In the genomic region with DNA sequence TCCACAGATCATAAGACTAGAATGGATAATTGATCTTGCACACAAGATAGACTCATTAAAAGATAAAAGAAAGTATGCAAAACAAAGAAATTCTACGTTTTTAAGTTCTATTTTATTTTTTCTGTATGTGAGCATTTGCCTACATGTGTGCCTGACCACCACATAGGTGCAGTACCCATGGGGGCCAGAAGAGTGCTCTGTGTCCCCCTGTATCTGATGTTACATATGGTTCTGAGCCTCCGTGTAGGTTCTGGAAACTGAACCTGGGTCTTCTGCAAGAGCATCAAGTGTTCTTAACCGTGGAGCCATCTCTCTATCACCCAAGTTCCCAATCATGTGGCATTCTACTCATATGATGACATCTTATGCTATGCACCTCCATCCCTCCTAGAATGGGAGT, we compare ENCODE assay signal across 24 mouse cellular contexts. TPM values are rescaled to one million over a fixed set of nuclear protein-coding genes. Genes with fewer than 3 reads are reported as not detected.
A peak's percentile ranks its signal among the peaks of the same experiment; 100 is the strongest.
DNase-seq lines count a peak whose midpoint lies in the region; ATAC-seq and TF ChIP-seq lines count a peak whose summit lies in the region.
"Had no signal": no experiment of that assay in that cellular context is flagged by ENCODE, and none has a peak within 500 bp of the region (broad histone marks: within the 10 kb centered on the region; RNA-seq: fewer than 3 reads in every experiment).

No protein-coding gene starts in this region.

- ATAC-seq in hindbrain, embryonic 12.5 days (ENCODE audit: low FRiP score), result no peak
- ATAC-seq: forebrain, embryonic 13.5 days; hindbrain, postnatal 0 days had no signal

- no peak overlapping the region for H3K4me3 ChIP-seq in thymus, adult 2 months (ENCODE audit: control insufficient read depth, insufficient read depth, low read length)
- H3K4me3 ChIP-seq in ES-E14 (ENCODE audit: insufficient read depth in 1 of 2, low read depth in 1 of 2, low read length in 2 of 2, poor library complexity in 1 of 2, severe bottlenecking in 1 of 2), result no peak overlapping the region
- no peak overlapping the region for H3K4me3 ChIP-seq in small intestine, adult 2 months (ENCODE audit: low read depth, low read length)
- H3K4me3 ChIP-seq in hindbrain, embryonic 12.5 days, result no peak overlapping the region
- H3K4me3 ChIP-seq: forebrain, embryonic 13.5 days; kidney, embryonic 15.5 days; neural tube, embryonic 12.5 days had no signal

- H3K9ac ChIP-seq in ES-E14 (ENCODE audit: insufficient read depth, low read depth, low read length, poor library complexity, severe bottlenecking), result no peak overlapping the region
- no peak overlapping the region for H3K9ac ChIP-seq in hindbrain, embryonic 12.5 days
- H3K9ac ChIP-seq: forebrain, embryonic 13.5 days; kidney, embryonic 15.5 days; lung, embryonic 14.5 days; neural tube, embryonic 12.5 days had no signal

- TF ChIP-seq CTCF in thymus, adult 2 months (IDR thresholded peaks at IDR 0.05; ENCODE audit: borderline replicate concordance, control insufficient read depth, extremely low read depth, insufficient read depth, low read length, poor library complexity), result no peak
- peak; percentile 8; the same call in 1 of the 2 replicates for TF ChIP-seq CTCF in small intestine, adult 2 months (IDR thresholded peaks at IDR 0.05; ENCODE audit: extremely low read depth, insufficient read length, insufficient replicate concordance, low read depth, low read length)

- no peak overlapping the region for H3K27ac ChIP-seq in thymus, adult 2 months (ENCODE audit: control insufficient read depth, insufficient read depth, low read length)
- H3K27ac ChIP-seq in ES-E14 (ENCODE audit: insufficient read depth, low read depth, low read length, poor library complexity, severe bottlenecking), result no peak overlapping the region
- no peak overlapping the region for H3K27ac ChIP-seq in small intestine, adult 2 months (ENCODE audit: insufficient read depth, low read depth, low read length)
- H3K27ac ChIP-seq in hindbrain, embryonic 12.5 days, result no peak overlapping the region
- H3K27ac ChIP-seq: forebrain, embryonic 13.5 days; hindbrain, postnatal 0 days; kidney, embryonic 15.5 days; neural tube, embryonic 12.5 days had no signal

- in situ Hi-C loops in ES-E14 (cut with MboI; ENCODE audit: low sequenced_read_pairs in 2 of 2, unreplicated experiment in 2 of 2), result no loop called here

- peak; percentile 22 for DNase-seq in heart, adult 11 months
- no peak for DNase-seq in heart, adult 18-20 months
- DNase-seq in thymus, adult 2 months, result peak; percentile 12
- no peak for DNase-seq in thymus, postnatal 10 days (ENCODE audit: low spot score in 2 of 2)
- DNase-seq in ES-E14 (ENCODE audit: low read depth, low spot score), result peak; percentile 47
- no peak for DNase-seq in c-Kit-positive CD71-positive TER-119-positive erythroid progenitor cells, embryonic 14.5 days (ENCODE audit: low spot score)
- DNase-seq: adrenal gland, postnatal 25 days; cerebellum, adult 9-11 months; embryo, embryonic 11 days; lung, embryonic 14.5 days; right cerebral cortex, postnatal 25 days had no signal

- no peak overlapping the region for H3K4me2 ChIP-seq in hindbrain, embryonic 12.5 days (replicated peaks)
- H3K4me2 ChIP-seq: forebrain, embryonic 13.5 days; heart, embryonic 11.5 days; kidney, embryonic 15.5 days; lung, embryonic 14.5 days; neural tube, embryonic 12.5 days had no signal

- WGBS in thymus, adult 2 months, result 93% methylated on average over 3 of the region's 3 CpGs
- 62% methylated on average over 3 of the region's 3 CpGs for WGBS in small intestine, adult 2 months
- WGBS in hindbrain, embryonic 12.5 days, result 78% methylated on average over 3 of the region's 3 CpGs

- H3K27me3 ChIP-seq in thymus, adult 2 months (ENCODE audit: control insufficient read depth, insufficient read depth, low read length), result no peaks in the 10 kb centered on the region
- H3K27me3 ChIP-seq in small intestine, adult 2 months (ENCODE audit: control insufficient read depth, insufficient read depth, low read length), result no peaks in the 10 kb centered on the region
- H3K27me3 ChIP-seq in hindbrain, embryonic 12.5 days, result no peaks in the 10 kb centered on the region
- H3K27me3 ChIP-seq: forebrain, embryonic 13.5 days; kidney, embryonic 15.5 days had no signal

- no peak for TF ChIP-seq POLR2A in thymus, adult 2 months (IDR thresholded peaks at IDR 0.05; ENCODE audit: control insufficient read depth, extremely low read depth, insufficient read depth, low read length, poor library complexity)
- no peak for TF ChIP-seq POLR2A in small intestine, adult 2 months (IDR thresholded peaks at IDR 0.05; ENCODE audit: low read depth, low read length)

- no peaks in the 10 kb centered on the region for H3K9me3 ChIP-seq in ES-E14 (ENCODE audit: control insufficient read depth, insufficient read depth, low read depth, low read length)
- H3K9me3 ChIP-seq in hindbrain, embryonic 12.5 days (replicated peaks), result no peaks in the 10 kb centered on the region
- H3K9me3 ChIP-seq: forebrain, embryonic 13.5 days; kidney, embryonic 15.5 days; neural tube, embryonic 12.5 days had no signal

- H3K36me3 ChIP-seq in thymus, adult 2 months (ENCODE audit: control insufficient read depth, insufficient read depth, low read length), result no peaks in the 10 kb centered on the region
- no peaks in the 10 kb centered on the region for H3K36me3 ChIP-seq in ES-E14 (ENCODE audit: control insufficient read depth, insufficient read depth, low read length, poor library complexity, severe bottlenecking)
- H3K36me3 ChIP-seq in small intestine, adult 2 months (ENCODE audit: control insufficient read depth, insufficient read depth, low read length), result no peaks in the 10 kb centered on the region
- H3K36me3 ChIP-seq in hindbrain, embryonic 12.5 days, result no peaks in the 10 kb centered on the region
- H3K36me3 ChIP-seq: kidney, embryonic 15.5 days; neural tube, embryonic 12.5 days had no signal

- H3K4me1 ChIP-seq in thymus, adult 2 months (replicated peaks; ENCODE audit: control insufficient read depth, insufficient read depth, low read length), result no peaks in the 10 kb centered on the region
- no peaks in the 10 kb centered on the region for H3K4me1 ChIP-seq in ES-E14 (ENCODE audit: control insufficient read depth in 2 of 2, insufficient read depth in 2 of 2, low read length in 2 of 2, poor library complexity in 1 of 2)
- H3K4me1 ChIP-seq in small intestine, adult 2 months (ENCODE audit: control insufficient read depth, insufficient read depth, insufficient read length, low read length), result no peaks in the 10 kb centered on the region
- no peaks in the 10 kb centered on the region for H3K4me1 ChIP-seq in hindbrain, embryonic 12.5 days
- H3K4me1 ChIP-seq: forebrain, embryonic 13.5 days; kidney, embryonic 15.5 days; neural tube, embryonic 12.5 days had no signal

TF ChIP-seq in ES-E14, 5 proteins besides CTCF, POLR2A, EP300 and RAD21:
- TF ChIP-seq MAFK (IDR thresholded peaks at IDR 0.05; ENCODE audit: insufficient read depth, low read depth, low read length), result no peak
- no peak for TF ChIP-seq ZNF384 (IDR thresholded peaks at IDR 0.05; ENCODE audit: low read depth, low read length)
- TF ChIP-seq ZC3H11A (IDR thresholded peaks at IDR 0.05; ENCODE audit: borderline replicate concordance, low read depth, low read length), result peak; percentile 49; the same call in 1 of the 2 replicates
- TF ChIP-seq CHD2 (IDR thresholded peaks at IDR 0.05; ENCODE audit: low read depth, low read length), result no peak
- TF ChIP-seq HCFC1 (IDR thresholded peaks at IDR 0.05; ENCODE audit: borderline replicate concordance, insufficient read depth, low read length), result no peak

RNA-seq across cellular contexts. Expression of a gene that starts 5.6 kb away (rescaled TPM):
- total RNA-seq in heart, adult 18-20 months (2021), result not detected
- polyA plus RNA-seq in thymus, adult 2 months (2012; rRNA removed), result 0.17 and 0.27 TPM in 2 replicates
- 0.48 and 0.54 TPM in 2 replicates for total RNA-seq in ES-E14 (2012; rRNA removed)
- polyA plus RNA-seq in small intestine, adult 2 months (2012; rRNA removed), result not detected in 2 replicates
- not detected in 2 replicates for polyA plus RNA-seq in hindbrain, embryonic 12.5 days (2016; fragmentation: Nextera tagmentation; extraction: Ambion mirVana)
- total RNA-seq: adrenal gland, postnatal 25 days; gastrocnemius, adult 18-20 months; heart, postnatal 25 days; hindbrain, postnatal 0 days; megakaryocyte progenitor cell, adult 5-6 weeks; midbrain, postnatal 0 days had no signal
- polyA plus RNA-seq: forebrain, embryonic 13.5 days; heart, embryonic 11.5 days; hindbrain, postnatal 0 days; midbrain, postnatal 0 days; neural tube, embryonic 12.5 days had no signal

RNA-seq across cellular contexts. Expression of a gene that starts 22.3 kb away (rescaled TPM):
- 100 to 1,000 TPM in 1 of 2 experiments, 10 to 100 TPM in 1; 89.1 to 107 TPM for total RNA-seq in heart, adult 18-20 months (2021)
- 47.7 and 55.6 TPM in 2 replicates for polyA plus RNA-seq in thymus, adult 2 months (2012; rRNA removed)
- total RNA-seq in ES-E14 (2012; rRNA removed), result 72.9 and 146 TPM in 2 replicates
- 19.1 and 27.3 TPM in 2 replicates for polyA plus RNA-seq in small intestine, adult 2 months (2012; rRNA removed)
- polyA plus RNA-seq in hindbrain, embryonic 12.5 days (2016; fragmentation: Nextera tagmentation; extraction: Ambion mirVana), result 420 and 456 TPM in 2 replicates

RNA-seq across cellular contexts. Expression of a gene that starts 29.5 kb away (rescaled TPM):
- not detected for total RNA-seq in heart, adult 18-20 months (2021)
- polyA plus RNA-seq in thymus, adult 2 months (2012; rRNA removed), result 0.32 TPM in 1 of 2 replicates, not detected in the other
- 0.13 TPM in 1 of 2 replicates, not detected in the other for total RNA-seq in ES-E14 (2012; rRNA removed)
- polyA plus RNA-seq in small intestine, adult 2 months (2012; rRNA removed), result not detected in 2 replicates
- not detected in 2 replicates for polyA plus RNA-seq in hindbrain, embryonic 12.5 days (2016; fragmentation: Nextera tagmentation; extraction: Ambion mirVana)
- total RNA-seq: adrenal gland, postnatal 25 days; gastrocnemius, adult 18-20 months; heart, postnatal 25 days; hindbrain, postnatal 0 days; layer of hippocampus, adult 8-10 months; megakaryocyte progenitor cell, adult 5-6 weeks; midbrain, postnatal 0 days had no signal
- polyA plus RNA-seq: forebrain, embryonic 13.5 days; heart, embryonic 11.5 days; limb, embryonic 14.5 days; lung, embryonic 14.5 days; midbrain, postnatal 0 days; neural tube, embryonic 12.5 days had no signal

RNA-seq across cellular contexts. Expression of a gene that starts 48.5 kb away (rescaled TPM):
- 10 to 100 TPM; 20.0 to 25.1 TPM for total RNA-seq in heart, adult 18-20 months (2021)
- polyA plus RNA-seq in thymus, adult 2 months (2012; rRNA removed), result 95.8 and 112 TPM in 2 replicates
- 54.0 and 73.2 TPM in 2 replicates for total RNA-seq in ES-E14 (2012; rRNA removed)
- polyA plus RNA-seq in small intestine, adult 2 months (2012; rRNA removed), result 22.5 and 58.9 TPM in 2 replicates
- 111 and 115 TPM in 2 replicates for polyA plus RNA-seq in hindbrain, embryonic 12.5 days (2016; fragmentation: Nextera tagmentation; extraction: Ambion mirVana)

Comparison
In these comparisons a context has a peak if more than half of its experiments do, and no peak if none do; other contexts are left out.
1. DNase-seq: peak in heart, adult 11 months (single experiment), thymus, adult 2 months (single experiment) and ES-E14 (single experiment); none in heart, adult 18-20 months (0 of 2), thymus, postnatal 10 days (0 of 2) and c-Kit-positive CD71-positive TER-119-positive erythroid progenitor cells, embryonic 14.5 days (single experiment).